Mouse (Mus musculus): ENCODE results near the gene Fgf4. TPM values are rescaled to one million over a fixed set of nuclear protein-coding genes. Genes with fewer than 3 reads are reported as not detected.
A peak's percentile ranks its signal among the peaks of the same experiment; 100 is the strongest.
"Not testable (repeated sequence)": the region's sequence is repeated elsewhere in the genome, so short reads cannot be mapped to it uniquely, and the experiment has no call there.

Fgf4 gene
- total RNA-seq, 2 experiments from 2014 or later: not detected

- DNase-seq: no peak
- intact Hi-C loops (cut with DNase I): no loop called here
These were observed 16.0 kb downstream of the Fgf4 start for GRCm38 (mm10) chr7:144863196-144863595.

- intact Hi-C loops (cut with DNase I): no loop called here
- DNase-seq: no peak
These were observed 17.0 kb downstream of the Fgf4 start for GRCm38 (mm10) chr7:144864160-144864670.

- intact Hi-C loops (cut with DNase I): no loop called here
- no peak for DNase-seq
These were observed 20.0 kb downstream of the Fgf4 start for GRCm38 (mm10) chr7:144867161-144867560.

- no peak for DNase-seq
- intact Hi-C loops (cut with DNase I): no loop called here
These were observed 20.4 kb downstream of the Fgf4 start for GRCm38 (mm10) chr7:144867602-144868001.

- no peak for DNase-seq
- intact Hi-C loops (cut with DNase I): no loop called here
These were observed 25.3 kb downstream of the Fgf4 start for GRCm38 (mm10) chr7:144872420-144872819.

- DNase-seq: no peak
- intact Hi-C loops (cut with DNase I): no loop called here
These were observed 26.0 kb downstream of the Fgf4 start for GRCm38 (mm10) chr7:144873160-144873559.

- no peak for DNase-seq
- intact Hi-C loops (cut with DNase I): no loop called here
These were observed 27.1 kb downstream of the Fgf4 start for GRCm38 (mm10) chr7:144874226-144874625.

- DNase-seq: no peak
- intact Hi-C loops (cut with DNase I): no loop called here
These were observed 31.2 kb downstream of the Fgf4 start for GRCm38 (mm10) chr7:144878401-144878800.

- intact Hi-C loops (cut with DNase I): no loop called here
- no peak for DNase-seq
These were observed 35.9 kb downstream of the Fgf4 start for GRCm38 (mm10) chr7:144883106-144883505.

GRCm38 (mm10) chr7:144887672-144888071 lies 40.5 kb downstream of the Fgf4 start:
- DNase-seq: no peak
- intact Hi-C loops (cut with DNase I): no loop called here

- DNase-seq: no peak
- intact Hi-C loops (cut with DNase I): no loop called here
These were observed 41.6 kb downstream of the Fgf4 start for GRCm38 (mm10) chr7:144888564-144889299.

GRCm38 (mm10) chr7:144890661-144891060 lies 43.5 kb downstream of the Fgf4 start:
- DNase-seq: not testable (repeated sequence)
- intact Hi-C loops (cut with DNase I): loop anchor here (10.0 kb wide), 1 partner anchor 426 kb away; no protein-coding TSS in a partner anchor

- intact Hi-C loops (cut with DNase I): loop anchor here (10.0 kb wide), 1 partner anchor 427 kb away; no protein-coding TSS in a partner anchor
- no peak for DNase-seq
These were observed 44.7 kb downstream of the Fgf4 start for GRCm38 (mm10) chr7:144891863-144892262.

- intact Hi-C loops (cut with DNase I): loop anchor here (10.0 kb wide), 1 partner anchor 428 kb away; no protein-coding TSS in a partner anchor
- no peak for DNase-seq
These were observed 45.2 kb downstream of the Fgf4 start for GRCm38 (mm10) chr7:144892322-144892721.

GRCm38 (mm10) chr7:144894191-144894590 lies 47.0 kb downstream of the Fgf4 start:
- intact Hi-C loops (cut with DNase I): loop anchor here (10.0 kb wide), 1 partner anchor 429 kb away; no protein-coding TSS in a partner anchor
- DNase-seq: peak in 1 of 2 experiments; percentile 45

GRCm38 (mm10) chr7:144894706-144895105 lies 47.5 kb downstream of the Fgf4 start:
- intact Hi-C loops (cut with DNase I): loop anchor here (1.0 to 10.0 kb wide), 3 partner anchors 96 to 430 kb away; no protein-coding TSS in a partner anchor
- DNase-seq: no peak

- DNase-seq: peak; percentile 71 to 79
- intact Hi-C loops (cut with DNase I): loop anchor here (1.0 to 10.0 kb wide), 4 partner anchors 49 to 431 kb away; no protein-coding TSS in a partner anchor
These were observed 48.3 kb downstream of the Fgf4 start for GRCm38 (mm10) chr7:144895305-144896111.

GRCm38 (mm10) chr7:144896294-144897218 lies 49.4 kb downstream of the Fgf4 start, which contains the start of gene Fgf15:
Gene Fgf15 (plus strand): TSS chr7:144896531.
- intact Hi-C loops (cut with DNase I): loop anchor here (1.0 to 10.0 kb wide), 3 partner anchors 50 to 432 kb away; no protein-coding TSS in a partner anchor
- DNase-seq: no peak

GRCm38 (mm10) chr7:144898506-144898905 lies 51.3 kb downstream of the Fgf4 start:
- DNase-seq: no peak
- intact Hi-C loops (cut with DNase I): loop anchor here (5.0 to 10.0 kb wide), 2 partner anchors 116 to 434 kb away; no protein-coding TSS in a partner anchor

Measured in heart, postnatal 14 days (tissue).